19 mouse cellular contexts compared by ENCODE assay signal in the genomic region with DNA sequence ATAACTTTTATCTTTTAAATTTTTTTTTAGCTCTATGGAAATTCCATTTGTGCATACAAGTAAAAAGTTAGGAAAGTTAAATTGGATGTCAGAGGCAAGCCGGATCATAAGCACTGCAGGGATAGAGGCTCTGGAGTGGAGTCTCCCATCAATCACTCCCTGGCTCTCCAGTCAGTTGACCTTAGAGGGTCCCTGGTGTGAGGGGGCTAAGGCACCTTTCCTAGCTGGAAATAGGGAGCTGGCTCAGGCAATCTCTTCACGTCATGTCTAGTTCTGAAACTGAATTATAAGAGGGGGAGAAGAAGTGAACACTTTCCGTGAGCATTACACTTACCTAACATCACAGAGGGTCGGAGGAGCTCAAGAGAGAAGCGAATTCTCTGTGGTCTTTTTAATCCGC.
"Had no signal": no experiment of that assay in that cellular context is flagged by ENCODE, and none has a peak within 500 bp of the region (broad histone marks: within the 10 kb centered on the region; RNA-seq: fewer than 3 reads in every experiment).

No protein-coding gene starts in this region.

- H3K4me1 ChIP-seq: liver, embryonic 12.5 days; liver, embryonic 15.5 days; megakaryocyte, embryonic 14.5 days; midbrain, embryonic 10.5 days had no signal

- DNase-seq: kidney, adult 18-20 months; kidney, postnatal 10 days; kidney, postnatal 36 days; layer of hippocampus, postnatal 36 days; liver; lung, adult 18-20 months; lung, postnatal 10 days; lung, postnatal 36 days; midbrain, embryonic 14.5 days; thymus, adult 18-20 months; thymus, postnatal 36 days had no signal

- H3K27me3 ChIP-seq: kidney, embryonic 15.5 days; liver, embryonic 12.5 days; liver, embryonic 15.5 days; lung, embryonic 15.5 days; megakaryocyte, embryonic 14.5 days; neural tube, embryonic 13.5 days had no signal

- H3K36me3 ChIP-seq: kidney, embryonic 15.5 days; liver, embryonic 12.5 days; liver, embryonic 15.5 days; lung, embryonic 15.5 days; midbrain, embryonic 10.5 days; neural tube, embryonic 13.5 days had no signal

- H3K27ac ChIP-seq: kidney, embryonic 15.5 days; liver, embryonic 12.5 days; liver, embryonic 15.5 days; lung, embryonic 15.5 days; midbrain, embryonic 10.5 days; neural tube, embryonic 13.5 days had no signal

- ATAC-seq: intestine, embryonic 16.5 days; liver, embryonic 12.5 days had no signal

- H3K4me3 ChIP-seq: kidney, embryonic 15.5 days; liver, embryonic 12.5 days; liver, embryonic 15.5 days; lung, embryonic 15.5 days; megakaryocyte, embryonic 14.5 days; midbrain, embryonic 10.5 days; neural tube, embryonic 13.5 days had no signal
